Mouse (Mus musculus): ENCODE results near the gene Gm14403. TPM values are rescaled to one million over a fixed set of nuclear protein-coding genes. Genes with fewer than 3 reads are reported as not detected.
"Not testable (repeated sequence)": the region's sequence is repeated elsewhere in the genome, so short reads cannot be mapped to it uniquely, and the experiment has no call there.

Gene Gm14403
- total RNA-seq, 1 experiment from 2014 or later: 13.0 TPM

DNA sequence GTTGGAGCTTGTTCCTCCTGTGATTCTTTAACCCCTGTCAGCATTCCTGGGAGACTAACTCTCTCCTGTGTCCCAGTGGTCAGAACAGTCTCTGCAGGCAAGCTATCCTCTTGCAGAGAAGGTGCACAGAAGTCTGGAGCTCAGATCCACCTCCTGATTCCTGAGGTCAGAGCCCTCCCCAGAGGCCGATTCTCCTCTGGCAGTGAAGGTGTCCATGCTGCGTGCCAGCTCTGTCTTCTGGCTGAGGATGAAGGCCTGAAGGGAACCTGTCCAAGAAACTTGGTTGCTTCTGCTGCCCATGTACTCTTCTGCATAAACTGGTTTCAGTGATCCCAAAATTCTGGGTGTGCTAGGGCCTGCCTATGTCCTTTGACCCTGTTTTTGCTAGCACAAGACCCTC, 39.1 kb downstream of the Gm14403 start:
- ATAC-seq (replicated peaks in 1 of 2; ENCODE audit: insufficient read depth in 1 of 2, low FRiP score in 2 of 2, low TSS enrichment in 1 of 2, low read depth in 1 of 2, poor library complexity in 2 of 2, severe bottlenecking in 2 of 2): not testable (repeated sequence)

DNA sequence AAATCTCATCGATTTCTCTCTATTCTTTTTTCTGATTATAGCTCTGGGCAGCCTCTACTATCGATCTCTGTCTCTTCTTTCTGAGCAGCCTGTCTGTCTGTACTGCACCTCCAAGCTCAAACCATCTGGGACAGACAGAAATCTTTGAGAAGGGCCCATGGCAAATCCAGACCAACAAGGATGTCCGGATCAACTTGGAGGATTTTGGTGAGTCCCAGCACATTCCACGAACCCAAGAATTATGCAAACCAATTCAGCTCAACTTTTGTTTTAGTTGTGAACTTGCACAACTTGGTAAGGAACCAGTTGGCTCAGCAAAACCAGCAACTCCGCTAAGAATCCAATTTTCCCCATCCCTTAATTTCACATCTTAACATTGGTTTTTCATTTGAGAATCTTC, 39.7 kb downstream of the Gm14403 start:
- not testable (repeated sequence) for ATAC-seq (replicated peaks in 1 of 2; ENCODE audit: insufficient read depth in 1 of 2, low FRiP score in 2 of 2, low TSS enrichment in 1 of 2, low read depth in 1 of 2, poor library complexity in 2 of 2, severe bottlenecking in 2 of 2)

DNA sequence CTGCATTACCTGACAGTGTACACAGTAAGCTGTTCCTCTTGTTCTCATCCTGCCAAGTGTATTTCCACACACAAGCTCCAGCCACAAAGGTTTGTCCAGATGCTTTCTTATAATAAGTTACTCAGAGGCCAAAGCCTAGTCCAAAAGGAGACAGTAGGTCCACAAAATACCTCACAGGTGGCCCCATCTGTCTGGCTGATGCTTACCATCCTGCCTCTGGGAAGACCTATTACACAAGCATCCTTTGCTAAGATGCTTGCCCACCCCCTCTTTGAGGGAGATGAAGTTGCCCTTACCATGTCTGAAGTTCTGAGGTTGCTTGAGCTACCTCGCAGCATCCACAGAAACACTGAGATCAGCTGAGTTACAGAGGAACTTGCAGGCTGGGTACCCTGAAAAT, 57.2 kb downstream of the Gm14403 start:
- not testable (repeated sequence) for ATAC-seq (replicated peaks in 1 of 2; ENCODE audit: insufficient read depth in 1 of 2, low FRiP score in 2 of 2, low TSS enrichment in 1 of 2, low read depth in 1 of 2, poor library complexity in 2 of 2, severe bottlenecking in 2 of 2)

Other genes starting within 250 kb of the Gm14403 start
- gene Gm14409, start 231.2 kb upstream of the Gm14403 start, total RNA-seq (2017): 0.75 TPM in 1 of 2 replicates, not detected in the other
- not detected in 2 replicates for gene Gm14412, start 173.9 kb upstream of the Gm14403 start, total RNA-seq (2017)
- 6.7 and 20.5 TPM in 2 replicates for gene Gm14418, start 99.9 kb upstream of the Gm14403 start, total RNA-seq (2017)
- gene Zfp970, start 33.5 kb upstream of the Gm14403 start, total RNA-seq (2017): 14.8 and 21.5 TPM in 2 replicates
- 4.1 TPM in 1 of 2 replicates, not detected in the other for gene Gm14406, start 80.0 kb downstream of the Gm14403 start, total RNA-seq (2017)

Measured in hematopoietic stem cell, adult 5-6 weeks (primary cell).